Mouse (Mus musculus) lung, postnatal 0 days (tissue): ENCODE measurements at regions not wholly inside any gene's neighbourhood (a gene's known extent, or its start where the extent isn't known, plus 50 kb on each side); places are given as distances from the start of the nearest gene placed in this dataset.
"Not testable (repeated sequence)": the region's sequence is repeated elsewhere in the genome, so short reads cannot be mapped to it uniquely, and the experiment has no call there.

Source experiments
- ATAC-seq: fragments of 200-750 bp; cut with Nextera tagmentation; 2 replicates; pipeline ENCODE4 v1.8.0; 2017; ENCODE audit warnings: moderate library complexity
- DNase-seq: peaks from one replicate; pipeline ENCODE4 v3.0.0-alpha.2; 2016; ENCODE audit warnings: low spot score
- H3K27ac ChIP-seq: fragments of 300-500 bp; sonication (generic); 2 replicates; pipeline ENCODE4 v1.5.1; 2014; ENCODE audit warnings: antibody characterized with exemption, mild to moderate bottlenecking, low read length, mixed read lengths
- H3K27me3 ChIP-seq: fragments of 300-500 bp; sonication (generic); replicated peaks from 2 replicates; pipeline ENCODE4 v1.6.1; 2014; ENCODE audit warnings: low read length, mixed read lengths; ENCODE audit not compliant: insufficient read depth
- H3K36me3 ChIP-seq: fragments of 300-500 bp; sonication (generic); 2 replicates; pipeline ENCODE4 v1.6.1; 2014; ENCODE audit warnings: low read length, mixed read lengths; ENCODE audit not compliant: insufficient read depth
- H3K4me1 ChIP-seq: fragments of 300-500 bp; sonication (generic); 2 replicates; pipeline ENCODE4 v1.6.1; 2014; ENCODE audit warnings: antibody characterized with exemption, low read depth, low read length, mixed read lengths; ENCODE audit not compliant: insufficient read depth
- H3K4me2 ChIP-seq: fragments of 300-500 bp; sonication (generic); replicated peaks from 2 replicates; pipeline ENCODE4 v1.6.1; 2014; ENCODE audit warnings: low read depth, mild to moderate bottlenecking, low read length, moderate library complexity, mixed read lengths
- H3K4me3 ChIP-seq: fragments of 300-500 bp; sonication (generic); 2 replicates; pipeline ENCODE4 v1.5.1; 2014; ENCODE audit warnings: low read depth, low read length
- H3K9ac ChIP-seq: fragments of 300-500 bp; sonication (generic); replicated peaks from 2 replicates; pipeline ENCODE4 v1.6.1; 2014; ENCODE audit warnings: low read depth, mild to moderate bottlenecking
- H3K9me3 ChIP-seq: fragments of 300-500 bp; sonication (generic); 2 replicates; pipeline ENCODE4 v1.6.1; 2016; ENCODE audit warnings: low read length, mixed read lengths
- WGBS: fragments of 180-500 bp; shearing (Covaris S2); extraction: QIAGEN DNeasy Blood & Tissue Kit; methylation state at CpG from one replicate; pipeline ENCODE4 v1.1.7; 2014; 5-methylcytosine and 5-hydroxymethylcytosine counted together

DNA sequence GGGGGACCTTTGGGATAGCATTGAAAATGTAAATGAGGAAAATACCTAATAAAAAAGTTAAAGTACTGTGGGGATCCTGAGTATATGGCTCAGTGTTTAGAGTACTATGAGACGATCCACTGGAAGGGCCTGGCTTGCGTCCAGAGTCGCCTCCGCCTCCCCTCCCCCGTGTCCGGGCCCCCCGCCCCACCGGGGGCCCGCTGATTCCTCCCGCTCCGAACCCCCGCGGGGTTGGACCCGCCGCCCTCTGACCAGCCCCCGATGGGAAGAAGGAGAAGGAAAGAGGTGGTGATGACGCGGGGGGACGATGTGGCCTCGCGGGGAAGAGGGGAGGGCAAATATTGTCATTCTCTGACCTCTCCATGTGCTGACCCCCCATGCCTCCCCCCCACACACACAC, 500.8 kb upstream of the Gm12887 start:
- H3K4me2 ChIP-seq, H3K4me3 ChIP-seq, DNase-seq, H3K36me3 ChIP-seq, H3K4me1 ChIP-seq, H3K9ac ChIP-seq, H3K27me3 ChIP-seq, H3K27ac ChIP-seq, H3K9me3 ChIP-seq: not testable (repeated sequence)
- WGBS = no CpG with 5 or more reads among the region's 21 CpGs
- ATAC-seq = peak; percentile 80
